Mouse (Mus musculus) liver, embryonic 11.5 days (tissue): ENCODE measurements at regions not wholly inside any gene's neighbourhood (a gene's known extent, or its start where the extent isn't known, plus 50 kb on each side); places are given as distances from the start of the nearest gene placed in this dataset.

Experiments
- ATAC-seq: fragments of 200-750 bp; cut with Nextera tagmentation; replicated peaks from 2 replicates; pipeline ENCODE4 v1.8.0; 2017; ENCODE audit warnings: moderate number of reproducible peaks, mild to moderate bottlenecking, moderate TSS enrichment, moderate library complexity; ENCODE audit not compliant: low FRiP score
- DNase-seq: peaks from one replicate; pipeline ENCODE4 v3.0.0-alpha.2; 2017; ENCODE audit warnings: low spot score
- H3K27ac ChIP-seq: fragments of 300-500 bp; sonication (generic); 2 replicates; pipeline ENCODE4 v1.5.1; 2014; ENCODE audit warnings: mild to moderate bottlenecking, low read depth, low read length, control low read depth
- H3K27me3 ChIP-seq: fragments of 300-500 bp; sonication (generic); replicated peaks from 2 replicates; pipeline ENCODE4 v1.6.1; 2014; ENCODE audit warnings: low read length, mixed read lengths; ENCODE audit not compliant: control insufficient read depth, insufficient read depth
- H3K36me3 ChIP-seq: fragments of 300-500 bp; sonication (generic); 2 replicates; pipeline ENCODE4 v1.6.1; 2014; ENCODE audit warnings: mild to moderate bottlenecking, low read length, moderate library complexity, mixed read lengths; ENCODE audit not compliant: control insufficient read depth, insufficient read depth
- H3K4me1 ChIP-seq: fragments of 300-500 bp; sonication (generic); replicated peaks from 2 replicates; pipeline ENCODE4 v1.6.1; 2014; ENCODE audit warnings: low read length, mixed read lengths; ENCODE audit not compliant: control insufficient read depth, insufficient read depth
- H3K4me2 ChIP-seq: fragments of 300-500 bp; sonication (generic); 2 replicates; pipeline ENCODE4 v1.6.1; 2014; ENCODE audit warnings: mild to moderate bottlenecking, control low read depth, moderate library complexity
- H3K4me3 ChIP-seq: fragments of 300-500 bp; sonication (generic); 2 replicates; pipeline ENCODE4 v1.5.1; 2014; ENCODE audit warnings: low read depth, low read length, control low read depth
- H3K9ac ChIP-seq: fragments of 300-500 bp; sonication (generic); 2 replicates; pipeline ENCODE4 v1.6.1; 2014; ENCODE audit warnings: low read depth, low read length, control low read depth
- H3K9me3 ChIP-seq: fragments of 300-500 bp; sonication (generic); 2 replicates; pipeline ENCODE4 v1.6.1; 2016; ENCODE audit warnings: low read length, inconsistent platforms, mixed read lengths; ENCODE audit not compliant: control insufficient read depth
- WGBS: fragments of 180-500 bp; shearing (Covaris S2); extraction: QIAGEN DNeasy Blood & Tissue Kit; methylation state at CpG from one replicate; pipeline ENCODE4 v1.1.7; 2014; 5-methylcytosine and 5-hydroxymethylcytosine counted together

DNA sequence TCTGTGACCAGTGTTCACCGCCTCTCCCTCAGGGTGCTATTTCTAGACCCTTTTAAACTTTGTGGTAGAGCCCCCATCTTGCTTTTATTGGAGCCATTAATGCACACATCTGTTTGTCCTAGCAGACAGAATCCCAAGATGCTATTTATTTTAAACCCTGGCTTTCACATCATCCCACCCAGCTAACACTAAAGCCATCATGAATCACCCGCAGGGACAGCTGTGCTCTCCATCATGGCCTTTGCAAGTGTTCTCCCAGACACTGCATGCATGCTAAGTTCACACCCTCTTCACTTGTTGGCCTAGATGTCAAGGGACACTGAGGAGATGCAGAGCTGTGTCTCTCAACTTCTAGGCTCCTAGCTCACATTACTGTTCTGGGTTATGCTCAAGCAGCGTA, 220.9 kb upstream of the Igfbp3 start:
- DNase-seq (no peak), ATAC-seq (no peak)
- Histone ChIP-seq H3K36me3 (no peaks in the 10 kb centered on the region), H3K27me3 (no peaks in the 10 kb centered on the region), H3K4me1 (no peaks in the 10 kb centered on the region), H3K9ac (no peak overlapping the region), H3K27ac (no peak overlapping the region), H3K9me3 (no peaks in the 10 kb centered on the region), H3K4me2 (no peak overlapping the region), H3K4me3 (no peak overlapping the region)
- WGBS, result 85% methylated on average over 3 of the region's 3 CpGs

DNA sequence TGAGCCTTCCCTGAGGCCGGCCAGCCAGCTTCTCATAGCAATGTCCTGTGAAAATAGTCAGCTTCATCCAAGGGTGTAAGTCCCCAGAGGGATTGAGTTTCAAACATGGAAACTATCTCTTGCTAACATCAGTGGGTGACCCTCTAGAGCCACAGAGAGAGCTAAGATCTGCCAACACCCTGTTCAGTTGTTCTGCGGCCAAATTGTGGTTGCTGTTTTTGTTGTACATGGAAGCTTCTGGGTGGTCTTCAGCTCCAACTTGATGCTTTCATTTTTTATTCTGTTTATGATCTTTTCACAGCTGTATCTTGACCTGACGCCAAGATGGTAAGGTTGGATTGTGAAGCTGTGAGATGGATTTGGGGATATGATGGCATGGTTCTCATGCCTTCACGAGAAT, 214.0 kb upstream of the Igfbp3 start:
- WGBS, result 82% methylated on average over 4 of the region's 4 CpGs
- ATAC-seq, result no peak
- H3K4me2 ChIP-seq, result no peak overlapping the region

GRCm38 (mm10) chr11:7425233-7425632, 211.5 kb upstream of the Igfbp3 start:
- 84% methylated on average over 1 of the region's 1 CpGs for WGBS
- Histone ChIP-seq H3K4me3 (no peak overlapping the region), H3K27me3 (no peaks in the 10 kb centered on the region), H3K4me2 (no peak overlapping the region), H3K9me3 (no peaks in the 10 kb centered on the region), H3K4me1 (0 out of 2 replicates have a peak, but pooled peaks cover 2% of the 10 kb centered on the region), H3K36me3 (no peaks in the 10 kb centered on the region), H3K27ac (no peak overlapping the region), H3K9ac (no peak overlapping the region)
- ATAC-seq, result no peak
- DNase-seq, result no peak

More for the DNA sequence above, 214.0 kb upstream of the Igfbp3 start:
- Histone ChIP-seq H3K36me3 (no peaks in the 10 kb centered on the region), H3K4me3 (no peak overlapping the region), H3K4me1 (0 out of 2 replicates have a peak, but pooled peaks cover 2% of the 10 kb centered on the region), H3K9ac (no peak overlapping the region), H3K27me3 (no peaks in the 10 kb centered on the region), H3K9me3 (no peaks in the 10 kb centered on the region), H3K27ac (no peak overlapping the region)
- DNase-seq, result no peak

DNA sequence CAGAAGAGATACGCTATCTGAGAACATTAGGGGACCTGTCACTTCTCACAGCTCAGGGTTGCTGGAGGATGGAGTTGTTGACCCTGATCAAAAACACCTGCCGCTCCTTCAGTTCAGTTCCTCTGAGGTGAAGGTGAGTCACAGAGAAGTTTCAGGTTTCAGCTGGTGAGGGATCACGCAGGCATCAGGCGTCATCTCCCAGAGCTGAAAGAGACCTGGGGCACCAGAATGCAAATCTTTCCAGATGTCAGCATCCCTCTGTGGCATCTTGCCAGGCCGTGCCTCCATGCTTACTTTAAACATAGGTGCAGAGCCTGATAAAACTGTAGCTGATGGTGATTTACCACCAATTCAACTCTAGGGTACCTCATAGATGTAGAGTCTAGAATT, 210.4 kb upstream of the Igfbp3 start:
- H3K27me3 ChIP-seq, result no peaks in the 10 kb centered on the region
- no peak overlapping the region for H3K9ac ChIP-seq
- H3K9me3 ChIP-seq, result no peaks in the 10 kb centered on the region
- DNase-seq (no peak), ATAC-seq (no peak)
- 0 out of 2 replicates have a peak, but pooled peaks cover 2% of the 10 kb centered on the region for H3K4me1 ChIP-seq
- no peak overlapping the region for H3K4me3 ChIP-seq
- no peak overlapping the region for H3K27ac ChIP-seq
- 0 out of 2 replicates have a peak overlapping the region, but pooled peaks have one; percentile 18 for H3K4me2 ChIP-seq
- no peaks in the 10 kb centered on the region for H3K36me3 ChIP-seq
- 44% methylated on average over 5 of the region's 5 CpGs for WGBS

- no peaks in the 10 kb centered on the region for H3K27me3 ChIP-seq
- WGBS, result 23% methylated on average over 13 of the region's 13 CpGs
- H3K27ac ChIP-seq, result peak overlapping the region; percentile 36
- H3K9ac ChIP-seq, result no peak overlapping the region
- peak overlapping the region; percentile 18; the same call in 1 of the 2 replicates for H3K4me2 ChIP-seq
- H3K4me3 ChIP-seq, result no peak overlapping the region
- 0 out of 2 replicates have a peak, but pooled peaks cover 2% of the 10 kb centered on the region for H3K4me1 ChIP-seq
- no peaks in the 10 kb centered on the region for H3K9me3 ChIP-seq
- ATAC-seq, result peak; percentile 94
- no peaks in the 10 kb centered on the region for H3K36me3 ChIP-seq
- peak; percentile 33 for DNase-seq
These were observed 209.8 kb upstream of the Igfbp3 start for GRCm38 (mm10) chr11:7423276-7424081.

DNA sequence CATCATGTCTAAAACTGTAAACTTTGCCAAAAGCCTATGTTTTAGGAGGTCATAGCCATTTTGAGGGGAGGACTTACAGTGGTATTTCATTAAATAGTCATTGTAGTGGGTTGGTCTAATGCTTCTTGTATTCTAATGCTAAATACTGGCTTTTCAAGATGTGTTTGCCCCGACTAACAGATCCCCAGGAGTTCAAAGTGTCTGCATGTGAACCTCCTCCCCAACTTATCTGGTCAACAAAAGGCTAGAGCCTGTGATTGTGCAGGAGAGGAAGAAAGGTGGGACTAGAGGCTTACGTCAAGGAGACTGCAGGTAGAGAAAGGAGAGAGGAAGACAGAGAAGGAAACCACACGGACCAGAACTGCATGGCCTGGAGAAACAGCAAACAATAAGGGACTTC, 198.9 kb upstream of the Igfbp3 start:
- no peak for DNase-seq
- H3K27me3 ChIP-seq, result no peaks in the 10 kb centered on the region
- H3K27ac ChIP-seq, result no peak overlapping the region
- H3K4me3 ChIP-seq, result no peak overlapping the region
- no peaks in the 10 kb centered on the region for H3K9me3 ChIP-seq
- WGBS, result 79% methylated on average over 3 of the region's 3 CpGs
- H3K9ac ChIP-seq, result no peak overlapping the region
- no peaks in the 10 kb centered on the region for H3K4me1 ChIP-seq
- H3K36me3 ChIP-seq, result no peaks in the 10 kb centered on the region
- no peak for ATAC-seq
- H3K4me2 ChIP-seq, result no peak overlapping the region

DNA sequence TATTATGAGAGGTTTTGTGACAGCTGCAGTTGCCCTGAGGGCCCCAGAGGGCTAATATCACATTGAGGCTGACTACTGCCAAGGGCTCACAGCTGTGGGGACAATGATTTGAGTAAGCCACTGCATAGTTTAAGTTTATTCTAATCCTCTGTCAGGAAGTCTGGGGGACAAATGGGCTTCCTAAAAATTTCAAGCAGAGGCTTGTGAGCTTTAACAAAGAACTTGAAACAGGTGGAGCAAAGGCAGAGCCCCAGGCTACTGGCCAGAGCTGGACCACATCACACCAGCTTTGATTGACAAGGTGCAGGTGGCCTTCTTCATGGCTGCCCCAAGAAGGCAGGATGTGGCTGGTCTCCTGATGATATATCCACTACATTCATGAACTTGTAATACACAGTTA, 195.3 kb upstream of the Igfbp3 start:
- Histone ChIP-seq H3K9ac (no peak overlapping the region), H3K4me3 (no peak overlapping the region), H3K4me1 (no peaks in the 10 kb centered on the region), H3K4me2 (no peak overlapping the region), H3K36me3 (no peaks in the 10 kb centered on the region), H3K27ac (no peak overlapping the region), H3K27me3 (no peaks in the 10 kb centered on the region), H3K9me3 (no peaks in the 10 kb centered on the region)
- DNase-seq, result no peak
- no peak for ATAC-seq

GRCm38 (mm10) chr11:7404666-7405065, 190.9 kb upstream of the Igfbp3 start:
- DNase-seq (no peak), ATAC-seq (no peak)
- no peak overlapping the region for H3K4me3 ChIP-seq
- 69% methylated on average over 4 of the region's 4 CpGs for WGBS
- H3K27me3 ChIP-seq, result no peaks in the 10 kb centered on the region
- no peaks in the 10 kb centered on the region for H3K9me3 ChIP-seq
- H3K4me1 ChIP-seq, result no peaks in the 10 kb centered on the region
- no peak overlapping the region for H3K27ac ChIP-seq
- no peaks in the 10 kb centered on the region for H3K36me3 ChIP-seq
- H3K9ac ChIP-seq, result no peak overlapping the region
- H3K4me2 ChIP-seq, result no peak overlapping the region

DNA sequence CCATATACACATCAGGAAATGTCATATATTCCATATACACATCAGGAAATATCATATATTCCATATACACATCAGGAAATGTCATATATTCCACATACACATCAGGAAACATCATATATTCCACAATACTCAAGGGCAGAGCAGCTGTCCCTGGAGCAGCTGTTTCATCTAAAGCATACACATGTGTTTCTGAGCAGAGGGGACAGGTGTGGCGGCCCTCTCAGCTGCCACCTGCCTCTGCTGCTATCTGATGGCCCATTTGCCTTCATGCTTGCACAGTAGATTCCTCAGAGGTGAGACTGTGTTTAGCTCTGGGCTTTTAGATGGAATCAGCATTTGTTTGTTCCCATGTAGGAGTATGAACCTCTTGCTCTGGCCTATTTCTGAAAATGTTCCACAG, 158.1 kb upstream of the Igfbp3 start:
- Histone ChIP-seq H3K4me3 (no peak overlapping the region), H3K4me2 (no peak overlapping the region), H3K36me3 (no peaks in the 10 kb centered on the region), H3K9me3 (no peaks in the 10 kb centered on the region), H3K27me3 (no peaks in the 10 kb centered on the region), H3K27ac (no peak overlapping the region), H3K9ac (no peak overlapping the region), H3K4me1 (no peaks in the 10 kb centered on the region)
- DNase-seq, result no peak
- WGBS, result 70% methylated on average over 1 of the region's 1 CpGs
- ATAC-seq, result no peak
